Mouse (Mus musculus): Measurements from ENCODE around the gene Fblim1. TPM values are rescaled to one million over a fixed set of nuclear protein-coding genes. Genes with fewer than 3 reads are reported as not detected.

The Fblim1 gene
- polyA plus RNA-seq, 1 experiment from 2014 or later, result 24.0 TPM

- Histone ChIP-seq H3K4me2 (replicated peaks) (no peak overlapping the region), H3K27me3 (no peaks in the 10 kb centered on the region), H3K36me3 (peaks cover 9% of the 10 kb centered on the region), H3K27ac (no peak overlapping the region), H3K9me3 (no peaks in the 10 kb centered on the region), H3K4me3 (replicated peaks) (no peak overlapping the region), H3K4me1 (replicated peaks) (peaks cover 18% of the 10 kb centered on the region), H3K9ac (replicated peaks) (no peak overlapping the region)
- no peak for ATAC-seq
- 83% methylated on average over 7 of the region's 7 CpGs for WGBS
Measured at GRCm38 (mm10) chr4:141526936-141527650, 78.8 kb downstream of the Fblim1 start.

Other genes starting within 250 kb of the Fblim1 start
- gene Fam131c, start 237.9 kb downstream of the Fblim1 start, polyA plus RNA-seq (2015; fragmentation: Nextera tagmentation; extraction: Ambion mirVana), result 7.8 and 10.1 TPM in 2 replicates
- 0.09 TPM in 1 of 2 replicates, not detected in the other for gene Clcnka, start 207.4 kb downstream of the Fblim1 start, polyA plus RNA-seq (2015; fragmentation: Nextera tagmentation; extraction: Ambion mirVana)
- gene Clcnkb, start 190.1 kb downstream of the Fblim1 start, polyA plus RNA-seq (2015; fragmentation: Nextera tagmentation; extraction: Ambion mirVana), result not detected in 2 replicates
- gene Hspb7, start 185.3 kb downstream of the Fblim1 start, polyA plus RNA-seq (2015; fragmentation: Nextera tagmentation; extraction: Ambion mirVana), result not detected in 2 replicates
- not detected in 2 replicates for gene Srarp, start 170.0 kb downstream of the Fblim1 start, polyA plus RNA-seq (2015; fragmentation: Nextera tagmentation; extraction: Ambion mirVana)
- 54.7 and 61.0 TPM in 2 replicates for gene Zbtb17, start 161.4 kb downstream of the Fblim1 start, polyA plus RNA-seq (2015; fragmentation: Nextera tagmentation; extraction: Ambion mirVana)
- gene Spen, start 67.5 kb downstream of the Fblim1 start, polyA plus RNA-seq (2015; fragmentation: Nextera tagmentation; extraction: Ambion mirVana), result 18.3 and 20.5 TPM in 2 replicates
- gene Tmem82, start 12.5 kb upstream of the Fblim1 start, polyA plus RNA-seq (2015; fragmentation: Nextera tagmentation; extraction: Ambion mirVana), result 0.10 and 0.27 TPM in 2 replicates
- gene Slc25a34, start 17.7 kb upstream of the Fblim1 start, polyA plus RNA-seq (2015; fragmentation: Nextera tagmentation; extraction: Ambion mirVana), result 0.17 and 0.19 TPM in 2 replicates
- 7.5 and 8.3 TPM in 2 replicates for gene Plekhm2, start 58.8 kb upstream of the Fblim1 start, polyA plus RNA-seq (2015; fragmentation: Nextera tagmentation; extraction: Ambion mirVana)
- gene Rsc1a1, start 79.5 kb upstream of the Fblim1 start, polyA plus RNA-seq (2015; fragmentation: Nextera tagmentation; extraction: Ambion mirVana), result 0.48 TPM in 1 of 2 replicates, not detected in the other
- gene Ddi2, start 117.3 kb upstream of the Fblim1 start, polyA plus RNA-seq (2015; fragmentation: Nextera tagmentation; extraction: Ambion mirVana), result 15.7 and 16.6 TPM in 2 replicates
- gene Agmat, start 140.6 kb upstream of the Fblim1 start, polyA plus RNA-seq (2015; fragmentation: Nextera tagmentation; extraction: Ambion mirVana), result not detected in 2 replicates
- gene Dnajc16, start 184.8 kb upstream of the Fblim1 start, polyA plus RNA-seq (2015; fragmentation: Nextera tagmentation; extraction: Ambion mirVana), result 5.7 and 6.9 TPM in 2 replicates
- gene Casp9, start 187.5 kb upstream of the Fblim1 start, polyA plus RNA-seq (2015; fragmentation: Nextera tagmentation; extraction: Ambion mirVana), result 19.1 and 23.2 TPM in 2 replicates
- gene Cela2a, start 220.1 kb upstream of the Fblim1 start, polyA plus RNA-seq (2015; fragmentation: Nextera tagmentation; extraction: Ambion mirVana), result not detected in 2 replicates
- not detected in 2 replicates for gene Ctrc, start 240.3 kb upstream of the Fblim1 start, polyA plus RNA-seq (2015; fragmentation: Nextera tagmentation; extraction: Ambion mirVana)

Data from midbrain, embryonic 13.5 days (tissue).